Mouse (Mus musculus) effector memory CD4-positive, alpha-beta T cell, adult 5 months (primary cell): ENCODE data around the gene Camk2n1. TPM values are rescaled to one million over a fixed set of nuclear protein-coding genes. Genes with fewer than 3 reads are reported as not detected.

Experiments
- polyA plus RNA-seq: library from polyadenylated mRNA; unstranded; fragments of 100-300 nt; shearing (Covaris generic); gene quantifications from one replicate; pipeline ENCODE4 v1.2.1, GENCODE M21; 2017

The Camk2n1 gene
- 2.2 TPM for polyA plus RNA-seq

DNA sequence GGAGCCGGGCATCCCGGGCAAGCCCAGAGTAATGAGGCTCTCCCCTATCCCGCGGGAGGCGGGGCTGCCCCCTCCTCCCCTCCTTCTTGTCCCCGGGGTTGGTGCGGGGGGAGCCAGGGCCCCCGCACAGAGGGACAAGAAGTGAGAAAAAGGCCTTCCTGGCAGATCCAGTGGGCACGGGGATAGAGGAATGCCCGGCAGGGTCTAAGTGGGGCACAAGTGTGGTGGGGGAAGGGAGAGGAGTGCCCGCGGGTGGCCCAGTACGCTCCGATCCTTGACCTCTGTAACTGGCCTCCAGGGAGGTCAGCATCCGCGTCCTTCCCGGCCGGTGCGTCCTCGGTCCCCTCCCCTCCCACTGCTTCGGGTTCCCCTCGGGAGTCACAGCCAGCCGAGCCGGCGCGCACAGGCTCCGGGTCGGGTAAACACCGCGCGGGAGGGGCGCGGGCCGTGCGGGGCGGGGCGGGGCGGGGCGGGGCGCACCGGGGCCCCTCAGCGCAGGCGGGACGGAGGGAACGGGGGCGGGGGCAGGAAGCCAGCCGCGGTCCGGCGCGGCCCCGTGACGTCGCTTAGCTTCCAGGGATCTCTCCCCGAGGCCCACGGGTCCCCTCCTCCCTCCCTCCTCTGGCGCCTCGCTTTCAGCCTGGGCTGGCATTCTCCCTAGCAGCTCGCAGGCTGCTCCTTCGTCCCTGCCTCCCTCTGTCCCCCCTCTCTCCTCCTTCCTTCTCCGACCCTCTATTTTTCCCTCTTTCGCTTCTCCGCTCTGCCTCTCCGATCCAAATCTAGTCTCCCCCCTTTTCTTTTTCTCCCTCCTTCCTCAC, at the start of gene Camk2n1:
Gene Camk2n1, plus strand, starts transcription at position 562 of the 818 bp plus-strand sequence.

DNA sequence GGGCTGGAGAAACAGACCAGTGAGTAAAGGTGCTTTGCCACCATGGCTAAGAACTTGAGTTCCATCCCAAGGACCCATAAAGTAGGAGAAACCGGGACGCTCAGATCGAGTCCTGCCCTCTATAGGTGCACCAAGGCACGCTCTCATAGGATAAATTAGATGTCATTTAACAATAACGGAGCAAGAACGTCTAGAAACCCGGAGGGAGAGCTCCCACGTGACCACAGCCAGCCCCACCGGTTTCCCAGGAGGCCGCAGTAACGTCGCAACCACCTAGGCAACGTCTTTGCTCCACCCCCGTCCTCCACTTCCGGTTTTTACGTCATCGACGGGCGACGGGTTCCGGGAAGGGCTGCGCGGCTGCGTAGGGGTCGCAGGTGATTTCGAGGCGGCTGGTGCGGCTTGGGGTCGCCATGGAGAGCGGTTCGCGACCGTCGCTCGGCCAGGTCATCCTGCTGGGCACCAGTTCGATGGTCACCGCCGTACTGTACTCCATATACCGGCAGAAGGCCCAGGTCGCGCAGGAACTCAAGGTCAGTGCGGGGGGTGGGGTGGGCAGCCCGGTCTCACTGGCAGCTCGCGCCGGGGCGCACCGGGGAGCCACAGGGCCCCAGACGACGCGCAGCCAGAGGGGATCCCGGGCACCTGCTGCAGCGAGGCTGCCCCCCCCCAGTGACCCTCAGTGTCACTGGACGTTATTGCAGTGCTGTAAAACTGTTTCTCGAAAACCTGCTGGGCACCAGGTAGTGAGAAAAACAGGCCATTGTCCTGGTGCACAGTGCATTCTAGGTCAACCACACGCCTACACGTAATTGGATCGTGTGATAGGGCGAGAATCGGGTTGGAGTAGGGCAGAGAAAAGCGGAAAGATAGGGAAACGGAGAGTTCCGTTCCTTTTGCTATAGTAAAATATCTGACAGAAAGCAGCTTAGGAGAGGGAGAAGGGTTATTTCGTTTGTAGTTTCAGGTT, 19.5 kb upstream of the Camk2n1 start, which contains the start of gene Mul1:
Gene Mul1, plus strand, starts transcription at position 325 of the 970 bp plus-strand sequence.

Other genes with a start within 250 kb of the Camk2n1 start
- gene Hp1bp3, start 238.0 kb upstream of the Camk2n1 start, polyA plus RNA-seq, result 177 TPM
- gene Sh2d5, start 203.9 kb upstream of the Camk2n1 start, polyA plus RNA-seq, result 0.17 TPM
- gene Kif17, start 203.9 kb upstream of the Camk2n1 start, polyA plus RNA-seq, result not detected
- gene Ddost, start 149.6 kb upstream of the Camk2n1 start, polyA plus RNA-seq, result 137 TPM
- 150 TPM for gene Pink1, start 128.0 kb upstream of the Camk2n1 start, polyA plus RNA-seq
- gene Cda, start 86.3 kb upstream of the Camk2n1 start, polyA plus RNA-seq, result not detected
- not detected for gene Fam43b, start 57.8 kb upstream of the Camk2n1 start, polyA plus RNA-seq
- 16.8 TPM for gene Mul1, start 19.6 kb upstream of the Camk2n1 start, polyA plus RNA-seq
- not detected for gene Vwa5b1, start 181.6 kb downstream of the Camk2n1 start, polyA plus RNA-seq